Mouse (Mus musculus) gastrocnemius, postnatal 14 days (tissue): ENCODE measurements around the gene Nkiras1. TPM values are rescaled to one million over a fixed set of nuclear protein-coding genes. Genes with fewer than 3 reads are reported as not detected.

ENCODE experiments used
- DNase-seq: peaks from one replicate; pipeline ENCODE4 v3.0.0; 2021; ENCODE audit warnings: mixed read lengths
- intact Hi-C: fragments of 180-260 bp; cut with DNase I; formaldehyde crosslinking; loops from one replicate; pipeline ENCODE4 v1.15.1; 2025; ENCODE audit warnings: low total_unique reads
- total RNA-seq, 2 experiments: library from RNA; stranded (reverse); gene quantifications; 2 replicates each; pipeline ENCODE4 v1.2.3; 2021

Gene Nkiras1
- total RNA-seq, 2 experiments from 2014 or later, result 33.5 to 33.8 TPM

DNA sequence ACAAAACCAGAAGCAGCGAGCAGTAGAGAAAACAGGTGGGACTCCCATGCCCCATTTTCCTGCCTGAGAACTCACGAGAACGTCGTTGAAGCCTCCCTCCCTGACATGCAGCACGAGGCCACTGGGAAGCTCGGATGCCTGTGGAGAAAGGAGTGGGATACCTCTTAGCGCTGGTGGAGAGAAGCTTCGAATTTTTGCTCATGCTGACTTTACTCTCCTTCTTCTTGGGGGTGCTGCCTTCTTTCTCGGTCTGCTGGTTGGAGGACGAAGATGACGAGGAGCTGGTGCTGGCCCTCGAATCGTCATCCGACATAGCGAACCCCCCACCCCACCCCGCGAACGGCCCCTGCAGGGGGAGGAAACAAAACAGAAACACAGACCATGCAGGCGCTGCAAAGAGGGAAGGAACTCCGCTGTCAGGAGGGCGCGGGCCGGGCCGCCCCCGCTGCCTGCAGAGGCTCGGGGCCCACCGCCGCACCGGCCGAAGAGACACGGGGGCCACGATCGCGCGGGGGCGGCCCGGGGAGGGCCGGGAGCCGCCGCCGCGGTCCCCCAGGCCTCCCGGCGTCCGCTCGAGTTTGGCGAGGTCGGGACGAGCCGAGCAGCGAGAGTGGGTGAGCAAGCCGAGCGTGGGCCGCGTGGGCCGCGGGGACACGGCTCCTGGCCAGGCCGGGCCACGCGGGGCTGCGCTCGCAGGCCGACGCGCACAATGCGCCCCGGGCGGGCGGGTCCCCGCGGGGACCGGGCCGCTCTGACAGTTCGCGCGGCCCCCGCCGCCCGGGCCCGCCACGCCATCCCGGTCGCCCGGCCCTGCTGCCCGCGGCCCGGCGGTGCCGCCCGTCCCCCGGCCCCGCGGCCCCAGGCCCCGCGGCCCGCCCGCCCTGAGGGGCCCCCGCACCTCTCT lies 60.1 kb downstream of the Nkiras1 start:
- intact Hi-C loops, result no loop called here
- peak; percentile 62 for DNase-seq

DNA sequence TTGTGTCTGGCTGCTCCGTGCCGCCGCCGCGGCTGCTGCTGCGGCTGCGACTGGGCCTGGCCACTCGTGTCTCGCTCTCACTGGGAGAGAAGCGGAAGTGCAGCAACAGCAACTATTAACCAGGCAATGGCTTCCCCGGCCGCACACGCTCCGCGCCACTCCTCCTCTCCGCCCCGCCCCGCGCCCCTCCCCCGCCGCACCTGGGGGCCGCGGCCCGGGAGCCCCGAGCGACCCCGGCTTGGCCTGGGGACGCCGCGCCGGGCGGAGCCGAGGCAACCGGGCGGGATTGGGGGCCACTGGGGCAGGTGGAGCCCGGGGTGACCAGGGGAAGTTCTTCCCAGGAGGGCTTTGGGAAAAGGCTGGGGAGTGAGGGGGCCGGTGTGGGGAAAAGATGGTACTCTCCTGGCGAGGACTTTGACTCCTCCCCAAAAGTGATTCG lies 60.8 kb downstream of the Nkiras1 start, which contains the start of gene Ube2e1:
TSS of gene Ube2e1 (minus strand) at position 167 of the 439 bp plus-strand sequence.
- intact Hi-C loops, result no loop called here
- DNase-seq, result peak; percentile 69

Other genes starting within 250 kb of the Nkiras1 start
- 10 to 100 TPM; 48.8 to 50.8 TPM for gene Nr1d2, start 32.0 kb upstream of the Nkiras1 start, total RNA-seq
- 100 to 1,000 TPM; 678 to 745 TPM for gene Rpl15, start 255 bp downstream of the Nkiras1 start, total RNA-seq
- 100 to 1,000 TPM; 112 to 128 TPM for gene Ube2e1, start 60.7 kb downstream of the Nkiras1 start, total RNA-seq